Mouse (Mus musculus) ES-Bruce4 (cell line): ENCODE measurements around the gene Lclat1.

Source experiments
- CTCF ChIP-seq: IDR thresholded peaks from one replicate; pipeline ENCODE4 v1.8.1; 2011; ENCODE audit warnings: low read depth, low read length
- POLR2A ChIP-seq: IDR thresholded peaks from one replicate; pipeline ENCODE4 v1.8.1; 2011; ENCODE audit warnings: low read length; ENCODE audit not compliant: insufficient read depth

DNA sequence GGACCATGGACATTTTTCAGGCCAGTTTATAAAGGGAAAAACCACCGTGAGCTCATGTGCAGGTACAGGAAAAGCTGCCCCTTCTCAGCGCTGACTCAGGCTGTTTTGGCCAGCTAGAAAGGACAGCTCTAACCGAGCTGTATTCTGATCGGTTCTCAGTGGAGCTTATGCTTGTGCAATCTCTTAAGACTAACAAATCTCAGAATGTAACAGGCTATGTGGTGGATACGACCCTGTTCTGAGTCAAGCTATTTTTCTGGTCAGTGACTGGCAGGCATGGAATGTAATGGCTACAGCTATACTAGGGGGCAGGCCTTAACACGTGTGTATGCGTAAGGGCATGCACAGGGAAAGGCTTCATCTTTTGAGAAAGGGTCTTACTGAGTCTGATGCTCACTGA is 4.3 kb downstream of the Lclat1 start:
- TF ChIP-seq CTCF, result no peak
- no peak for TF ChIP-seq POLR2A
